Mouse (Mus musculus): ENCODE measurements around the gene Senp1. TPM values are rescaled to one million over a fixed set of nuclear protein-coding genes. Genes with fewer than 3 reads are reported as not detected.

Gene Senp1
- polyA plus RNA-seq, 1 experiment from 2014 or later, result 49.0 TPM

DNA sequence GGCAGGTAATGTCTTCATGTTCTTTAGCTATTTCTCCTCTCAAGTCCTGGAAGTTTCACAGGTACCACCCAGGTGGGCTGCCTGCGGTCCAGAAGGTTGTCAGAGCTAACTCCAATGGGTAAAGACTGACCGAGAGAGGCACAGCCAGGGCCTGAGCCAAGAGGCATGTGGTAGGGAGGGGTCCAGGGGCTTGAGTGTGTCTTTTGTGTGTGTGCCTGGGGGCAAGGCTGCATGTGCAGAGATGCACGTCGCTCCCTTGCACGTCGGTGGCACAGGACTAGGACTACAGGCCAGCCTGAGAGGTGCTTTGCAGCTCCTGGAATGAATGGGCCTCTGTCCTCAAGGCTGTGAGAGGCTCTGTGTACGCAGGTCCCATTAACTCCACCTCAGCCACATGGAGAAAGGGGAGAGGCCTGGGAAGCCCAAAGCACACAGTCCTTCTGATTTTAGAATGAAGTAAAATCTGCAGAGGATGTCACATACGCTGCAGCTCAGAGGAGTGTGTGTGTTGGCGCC is 60.3 kb downstream of the Senp1 start:
- H3K27ac ChIP-seq (ENCODE audit: low read depth, low read length), result no peak overlapping the region
- DNase-seq (ENCODE audit: low spot score) (peak; percentile 46), ATAC-seq (replicated peaks; ENCODE audit: low FRiP score) (no peak)
- no peak overlapping the region for H3K4me2 ChIP-seq (ENCODE audit: low read depth, low read length, severe bottlenecking)
- no peaks in the 10 kb centered on the region for H3K27me3 ChIP-seq (ENCODE audit: control insufficient read depth, insufficient read depth, low read length)
- H3K4me3 ChIP-seq (ENCODE audit: low read depth, low read length), result no peak overlapping the region
- H3K9ac ChIP-seq (ENCODE audit: low read length), result no peak overlapping the region
- no peaks in the 10 kb centered on the region for H3K9me3 ChIP-seq (ENCODE audit: control insufficient read depth, low read length)
- WGBS, result 74% methylated on average over 9 of the region's 9 CpGs
- H3K4me1 ChIP-seq (replicated peaks; ENCODE audit: control insufficient read depth, insufficient read depth, low read length), result peaks cover 13% of the 10 kb centered on the region; the same call in 1 of the 2 replicates
- H3K36me3 ChIP-seq (ENCODE audit: control insufficient read depth, insufficient read depth, low read length), result no peaks in the 10 kb centered on the region; the same call in 1 of the 2 replicates

DNA sequence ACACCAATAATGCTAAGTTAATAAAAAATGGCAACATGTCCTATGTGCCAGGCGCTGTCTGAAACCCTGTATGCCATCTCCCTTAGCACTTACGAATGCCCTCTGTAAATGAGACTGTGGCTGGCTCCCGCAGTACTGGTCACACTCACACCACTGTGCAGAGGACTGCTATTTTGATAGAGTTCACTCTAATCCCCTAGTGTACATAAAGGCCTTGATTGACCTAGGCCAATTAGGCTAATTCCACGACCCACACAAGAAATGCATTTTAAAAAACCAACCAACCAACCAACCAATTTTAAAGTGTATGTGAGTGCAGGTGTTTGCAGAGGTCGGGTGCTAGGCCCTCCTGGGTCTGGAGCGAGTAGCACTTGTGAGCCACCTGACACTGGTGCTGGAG is 63.7 kb downstream of the Senp1 start:
- H3K4me1 ChIP-seq (replicated peaks; ENCODE audit: control insufficient read depth, insufficient read depth, low read length), result peaks cover 13% of the 10 kb centered on the region
- no peak overlapping the region for H3K4me2 ChIP-seq (ENCODE audit: low read depth, low read length, severe bottlenecking)
- H3K27me3 ChIP-seq (ENCODE audit: control insufficient read depth, insufficient read depth, low read length), result 0 out of 2 replicates have a peak, but pooled peaks cover under 1% of the 10 kb centered on the region
- peak overlapping the region; percentile 20; the same call in 1 of the 2 replicates for H3K9ac ChIP-seq (ENCODE audit: low read length)
- no peaks in the 10 kb centered on the region for H3K9me3 ChIP-seq (ENCODE audit: control insufficient read depth, low read length)
- DNase-seq (ENCODE audit: low spot score) (no peak), ATAC-seq (replicated peaks; ENCODE audit: low FRiP score) (no peak)
- no peak overlapping the region for H3K27ac ChIP-seq (ENCODE audit: low read depth, low read length)
- WGBS, result 49% methylated on average over 6 of the region's 6 CpGs
- no peak overlapping the region for H3K4me3 ChIP-seq (ENCODE audit: low read depth, low read length)
- H3K36me3 ChIP-seq (ENCODE audit: control insufficient read depth, insufficient read depth, low read length), result no peaks in the 10 kb centered on the region

DNA sequence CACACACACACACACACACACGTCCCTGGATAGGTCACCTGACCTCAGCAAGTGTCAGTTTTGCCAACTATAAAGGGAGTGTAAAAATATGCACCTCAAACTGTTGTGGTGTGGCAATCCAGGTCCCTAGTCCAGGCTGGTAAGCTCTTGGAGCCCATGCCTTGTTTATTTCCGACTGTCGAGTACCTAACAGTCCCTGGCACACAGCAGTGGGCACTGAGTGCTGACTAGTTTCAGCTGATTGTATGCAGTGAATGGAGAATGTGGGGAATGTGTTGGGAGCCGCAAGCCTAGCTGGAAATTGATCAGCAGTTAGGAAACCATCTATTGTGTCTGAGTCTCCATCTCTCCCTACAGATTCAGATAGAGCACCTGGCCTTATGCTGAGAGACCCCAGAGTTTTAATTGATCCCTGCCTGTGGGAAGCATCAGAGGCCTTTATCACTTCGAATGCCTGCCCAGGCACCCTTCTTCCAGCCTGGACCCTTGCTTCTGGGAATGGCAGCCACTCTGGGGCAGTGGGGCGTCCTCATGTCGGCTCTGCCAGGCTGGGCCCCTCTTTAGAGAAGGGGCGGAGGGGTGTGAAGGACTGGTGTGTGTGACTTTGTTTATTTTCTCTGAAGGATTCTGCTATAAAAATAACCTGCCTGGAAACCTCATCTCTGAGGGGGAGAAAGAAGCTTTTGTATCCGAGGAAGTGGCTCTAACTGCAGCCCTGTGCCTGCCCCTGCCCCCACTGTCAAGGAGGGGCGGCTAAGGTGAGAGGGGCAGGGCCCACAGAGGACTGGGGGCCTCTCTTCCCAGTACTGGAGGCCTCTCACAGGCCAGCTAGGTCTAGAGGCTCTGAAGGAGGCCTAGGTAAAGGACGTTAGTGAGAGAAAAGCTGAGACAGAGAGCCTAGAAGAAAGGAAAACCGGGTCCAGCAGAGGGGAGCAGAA is 66.3 kb downstream of the Senp1 start:
- ATAC-seq (replicated peaks; ENCODE audit: low FRiP score) (no peak), DNase-seq (ENCODE audit: low spot score) (no peak)
- H3K27ac ChIP-seq (ENCODE audit: low read depth, low read length), result peak overlapping the region; percentile 37; the same call in 1 of the 2 replicates
- H3K27me3 ChIP-seq (ENCODE audit: control insufficient read depth, insufficient read depth, low read length), result 0 out of 2 replicates have a peak, but pooled peaks cover 2% of the 10 kb centered on the region
- H3K4me3 ChIP-seq (ENCODE audit: low read depth, low read length), result no peak overlapping the region
- H3K9ac ChIP-seq (ENCODE audit: low read length), result peak overlapping the region; percentile 28; the same call in 1 of the 2 replicates
- H3K4me2 ChIP-seq (ENCODE audit: low read depth, low read length, severe bottlenecking), result no peak overlapping the region
- WGBS, result 31% methylated on average over 12 of the region's 12 CpGs
- H3K4me1 ChIP-seq (replicated peaks; ENCODE audit: control insufficient read depth, insufficient read depth, low read length), result peaks cover 13% of the 10 kb centered on the region
- H3K36me3 ChIP-seq (ENCODE audit: control insufficient read depth, insufficient read depth, low read length), result no peaks in the 10 kb centered on the region
- no peaks in the 10 kb centered on the region for H3K9me3 ChIP-seq (ENCODE audit: control insufficient read depth, low read length)

DNA sequence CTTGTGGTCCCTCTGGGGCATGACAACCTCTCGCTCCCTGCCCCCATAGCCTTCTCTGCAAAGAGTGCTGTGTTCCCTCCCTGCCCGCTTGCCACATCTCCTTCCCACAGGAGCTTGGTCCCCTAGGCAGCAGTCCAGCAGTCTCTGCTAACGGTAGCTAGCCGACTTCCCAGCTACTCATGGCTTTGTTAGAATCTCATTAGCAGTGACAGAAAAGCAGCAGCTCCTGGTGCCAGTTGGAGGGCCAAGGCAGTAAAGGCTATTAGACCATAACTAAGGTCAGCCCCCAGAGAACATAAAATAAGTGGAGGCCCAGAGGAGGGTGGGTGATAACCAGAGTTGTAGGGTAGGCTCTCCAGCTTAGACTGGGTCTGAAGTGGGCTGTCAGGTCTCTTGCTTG is 67.9 kb downstream of the Senp1 start:
- no peaks in the 10 kb centered on the region for H3K9me3 ChIP-seq (ENCODE audit: control insufficient read depth, low read length)
- H3K27ac ChIP-seq (ENCODE audit: low read depth, low read length), result no peak overlapping the region
- H3K9ac ChIP-seq (ENCODE audit: low read length), result no peak overlapping the region
- no peak for ATAC-seq (replicated peaks; ENCODE audit: low FRiP score)
- no peak for DNase-seq (ENCODE audit: low spot score)
- H3K4me3 ChIP-seq (ENCODE audit: low read depth, low read length), result no peak overlapping the region
- H3K36me3 ChIP-seq (ENCODE audit: control insufficient read depth, insufficient read depth, low read length), result no peaks in the 10 kb centered on the region
- H3K4me2 ChIP-seq (ENCODE audit: low read depth, low read length, severe bottlenecking), result no peak overlapping the region
- H3K4me1 ChIP-seq (replicated peaks; ENCODE audit: control insufficient read depth, insufficient read depth, low read length), result peaks cover 13% of the 10 kb centered on the region
- 35% methylated on average over 4 of the region's 4 CpGs for WGBS
- H3K27me3 ChIP-seq (ENCODE audit: control insufficient read depth, insufficient read depth, low read length), result 0 out of 2 replicates have a peak, but pooled peaks cover 2% of the 10 kb centered on the region

DNA sequence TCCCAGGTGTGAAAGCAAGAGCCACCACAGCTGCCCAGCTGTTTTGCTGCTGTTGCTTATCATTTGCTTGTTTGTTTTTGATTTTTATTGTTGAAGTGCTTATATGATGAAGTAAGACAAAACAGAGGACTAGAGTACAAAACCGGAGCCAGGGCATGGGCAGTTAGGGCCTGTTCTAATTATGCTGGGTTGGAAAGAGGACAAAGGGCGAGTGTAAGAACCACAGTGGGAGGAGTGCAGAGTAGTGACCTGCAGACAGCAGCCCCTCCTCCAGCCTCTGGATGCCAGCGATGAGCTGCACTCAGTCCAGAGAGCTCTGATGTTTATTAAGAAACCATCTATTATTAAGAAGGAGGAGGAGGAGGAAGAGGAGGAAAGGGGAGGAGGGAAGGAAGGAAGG is 70.4 kb downstream of the Senp1 start:
- no peak for ATAC-seq (replicated peaks; ENCODE audit: low FRiP score)
- DNase-seq (ENCODE audit: low spot score), result no peak

DNA sequence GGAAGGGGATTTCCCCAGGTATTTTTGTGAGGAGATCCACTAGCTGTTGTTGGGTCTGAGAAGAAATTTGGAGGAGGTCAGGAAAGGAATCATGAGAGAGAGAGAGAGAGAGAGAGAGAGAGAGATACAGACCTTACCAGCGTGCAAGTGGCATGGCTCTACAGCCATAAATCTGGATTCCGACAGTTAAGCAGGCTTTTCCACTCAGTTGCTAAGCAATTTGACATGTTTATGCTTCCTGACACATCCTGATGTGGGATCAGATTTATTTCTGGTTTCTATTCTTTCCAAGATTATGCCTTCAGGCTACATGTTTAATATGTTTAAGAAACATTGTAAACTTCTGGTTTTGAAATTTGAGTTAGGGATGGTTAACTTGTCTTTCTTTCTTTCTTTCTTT is 71.7 kb downstream of the Senp1 start:
- Histone ChIP-seq H3K4me2 (ENCODE audit: low read depth, low read length, severe bottlenecking) (no peak overlapping the region), H3K9me3 (ENCODE audit: control insufficient read depth, low read length) (no peaks in the 10 kb centered on the region), H3K4me3 (ENCODE audit: low read depth, low read length) (no peak overlapping the region), H3K4me1 (replicated peaks; ENCODE audit: control insufficient read depth, insufficient read depth, low read length) (no peaks in the 10 kb centered on the region), H3K27ac (ENCODE audit: low read depth, low read length) (no peak overlapping the region), H3K9ac (ENCODE audit: low read length) (no peak overlapping the region), H3K27me3 (ENCODE audit: control insufficient read depth, insufficient read depth, low read length) (0 out of 2 replicates have a peak, but pooled peaks cover 2% of the 10 kb centered on the region), H3K36me3 (ENCODE audit: control insufficient read depth, insufficient read depth, low read length) (no peaks in the 10 kb centered on the region)
- WGBS, result 83% methylated on average over 2 of the region's 2 CpGs
- DNase-seq (ENCODE audit: low spot score) (no peak), ATAC-seq (replicated peaks; ENCODE audit: low FRiP score) (no peak)

More for the DNA sequence above, 70.4 kb downstream of the Senp1 start:
- WGBS, result 24% methylated on average over 3 of the region's 3 CpGs
- no peak overlapping the region for H3K27ac ChIP-seq (ENCODE audit: low read depth, low read length)
- no peak overlapping the region for H3K4me2 ChIP-seq (ENCODE audit: low read depth, low read length, severe bottlenecking)
- 0 out of 2 replicates have a peak, but pooled peaks cover 2% of the 10 kb centered on the region for H3K27me3 ChIP-seq (ENCODE audit: control insufficient read depth, insufficient read depth, low read length)
- H3K36me3 ChIP-seq (ENCODE audit: control insufficient read depth, insufficient read depth, low read length), result no peaks in the 10 kb centered on the region
- H3K9me3 ChIP-seq (ENCODE audit: control insufficient read depth, low read length), result no peaks in the 10 kb centered on the region
- H3K4me3 ChIP-seq (ENCODE audit: low read depth, low read length), result no peak overlapping the region
- peaks cover 9% of the 10 kb centered on the region for H3K4me1 ChIP-seq (replicated peaks; ENCODE audit: control insufficient read depth, insufficient read depth, low read length)
- no peak overlapping the region for H3K9ac ChIP-seq (ENCODE audit: low read length)

DNA sequence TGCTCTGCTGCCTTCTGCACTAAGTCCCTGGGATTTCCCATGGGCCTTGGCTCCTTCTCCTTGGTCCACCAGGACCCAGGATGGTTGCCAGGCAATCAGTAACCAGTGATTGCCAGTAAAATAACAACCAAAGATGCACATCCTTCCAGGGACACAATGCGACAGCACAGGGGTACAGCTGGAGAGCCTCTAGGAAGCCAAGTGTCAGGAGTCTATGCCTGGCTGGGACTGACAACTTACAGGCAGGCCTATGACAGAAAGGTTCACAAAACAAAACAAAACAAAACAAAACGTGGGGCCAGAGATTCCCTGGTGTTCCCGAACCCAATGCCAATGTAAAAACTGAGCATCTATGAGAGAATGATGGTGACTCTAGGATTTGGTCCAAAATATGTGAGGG is 74.5 kb downstream of the Senp1 start:
- Histone ChIP-seq H3K27me3 (ENCODE audit: control insufficient read depth, insufficient read depth, low read length) (no peaks in the 10 kb centered on the region), H3K36me3 (ENCODE audit: control insufficient read depth, insufficient read depth, low read length) (no peaks in the 10 kb centered on the region), H3K4me1 (replicated peaks; ENCODE audit: control insufficient read depth, insufficient read depth, low read length) (no peaks in the 10 kb centered on the region), H3K4me2 (ENCODE audit: low read depth, low read length, severe bottlenecking) (no peak overlapping the region), H3K4me3 (ENCODE audit: low read depth, low read length) (no peak overlapping the region), H3K9me3 (ENCODE audit: control insufficient read depth, low read length) (no peaks in the 10 kb centered on the region), H3K9ac (ENCODE audit: low read length) (no peak overlapping the region), H3K27ac (ENCODE audit: low read depth, low read length) (no peak overlapping the region)
- WGBS, result 73% methylated on average over 3 of the region's 3 CpGs
- no peak for ATAC-seq (replicated peaks; ENCODE audit: low FRiP score)
- DNase-seq (ENCODE audit: low spot score), result no peak

DNA sequence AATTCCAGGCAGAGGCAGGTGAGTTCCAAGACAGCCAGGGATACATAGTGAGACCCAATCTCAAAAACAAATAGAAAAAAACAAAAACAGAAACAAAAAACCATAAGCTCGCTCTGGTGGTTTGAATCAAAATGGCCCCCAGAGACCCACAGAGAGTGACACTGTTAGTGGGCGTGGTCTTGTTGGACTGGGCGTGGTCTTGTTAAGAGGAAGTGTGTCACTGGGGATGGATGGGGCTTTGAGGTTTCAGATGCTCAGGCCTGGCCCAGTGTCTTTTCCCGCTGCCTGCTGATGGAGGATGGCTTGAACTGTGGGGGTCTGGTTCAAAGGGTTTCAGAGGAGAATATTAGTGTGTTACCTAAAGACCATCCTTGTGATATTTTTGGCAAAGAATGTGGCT is 75.6 kb downstream of the Senp1 start:
- H3K27me3 ChIP-seq (ENCODE audit: control insufficient read depth, insufficient read depth, low read length), result no peaks in the 10 kb centered on the region
- H3K9me3 ChIP-seq (ENCODE audit: control insufficient read depth, low read length), result no peaks in the 10 kb centered on the region
- ATAC-seq (replicated peaks; ENCODE audit: low FRiP score) (no peak), DNase-seq (ENCODE audit: low spot score) (no peak)
- no peak overlapping the region for H3K4me2 ChIP-seq (ENCODE audit: low read depth, low read length, severe bottlenecking)
- H3K9ac ChIP-seq (ENCODE audit: low read length), result no peak overlapping the region
- H3K4me3 ChIP-seq (ENCODE audit: low read depth, low read length), result no peak overlapping the region
- H3K36me3 ChIP-seq (ENCODE audit: control insufficient read depth, insufficient read depth, low read length), result no peaks in the 10 kb centered on the region
- H3K27ac ChIP-seq (ENCODE audit: low read depth, low read length), result no peak overlapping the region
- H3K4me1 ChIP-seq (replicated peaks; ENCODE audit: control insufficient read depth, insufficient read depth, low read length), result no peaks in the 10 kb centered on the region
- WGBS, result 84% methylated on average over 4 of the region's 4 CpGs

Measured in forebrain, embryonic 11.5 days (tissue).